Mouse (Mus musculus): ENCODE measurements at regions not wholly inside any gene's neighbourhood (a gene's known extent, or its start where the extent isn't known, plus 50 kb on each side); places are given as distances from the start of the nearest gene placed in this dataset.

GRCm38 (mm10) chr5:91751168-91751567 lies 211.7 kb downstream of the Rchy1 start:
- no peak for DNase-seq (ENCODE audit: low spot score)

- no peak for DNase-seq (ENCODE audit: low spot score)
Observed at GRCm38 (mm10) chr5:91746077-91746476, 216.8 kb downstream of the Rchy1 start.

GRCm38 (mm10) chr5:91744389-91744788 lies 218.5 kb downstream of the Rchy1 start:
- no peak for DNase-seq (ENCODE audit: low spot score)

GRCm38 (mm10) chr5:91740159-91740537 lies 222.7 kb downstream of the Rchy1 start:
- no peak for DNase-seq (ENCODE audit: low spot score)

GRCm38 (mm10) chr5:91739433-91740158 lies 222.2 kb downstream of the Parm1 start:
- DNase-seq (ENCODE audit: low spot score) = no peak

GRCm38 (mm10) chr5:91732002-91732401 lies 214.6 kb downstream of the Parm1 start:
- no peak for DNase-seq (ENCODE audit: low spot score)

- DNase-seq (ENCODE audit: low spot score) = no peak
Observed at GRCm38 (mm10) chr5:91731155-91731554, 213.7 kb downstream of the Parm1 start.

GRCm38 (mm10) chr5:91729868-91730267 lies 212.5 kb downstream of the Parm1 start:
- DNase-seq (ENCODE audit: low spot score) = no peak

- no peak for DNase-seq (ENCODE audit: low spot score)
Observed at GRCm38 (mm10) chr5:91729415-91729814, 212.0 kb downstream of the Parm1 start.

GRCm38 (mm10) chr5:91727448-91727847 lies 210.0 kb downstream of the Parm1 start:
- no peak for DNase-seq (ENCODE audit: low spot score)

GRCm38 (mm10) chr5:91726118-91726500 lies 208.7 kb downstream of the Parm1 start:
- no peak for DNase-seq (ENCODE audit: low spot score)

GRCm38 (mm10) chr5:91725380-91726117 lies 208.1 kb downstream of the Parm1 start:
- DNase-seq (ENCODE audit: low spot score) = no peak

GRCm38 (mm10) chr5:91724881-91725280 lies 207.5 kb downstream of the Parm1 start:
- DNase-seq (ENCODE audit: low spot score) = no peak

- DNase-seq (ENCODE audit: low spot score) = no peak
Observed at GRCm38 (mm10) chr5:91723416-91723815, 206.0 kb downstream of the Parm1 start.

- DNase-seq (ENCODE audit: low spot score) = no peak
Observed at GRCm38 (mm10) chr5:91722982-91723381, 205.6 kb downstream of the Parm1 start.

- no peak for DNase-seq (ENCODE audit: low spot score)
Observed at GRCm38 (mm10) chr5:91722403-91722802, 205.0 kb downstream of the Parm1 start.

- DNase-seq (ENCODE audit: low spot score) = no peak
Observed at GRCm38 (mm10) chr5:91721231-91722096, 204.0 kb downstream of the Parm1 start.

GRCm38 (mm10) chr5:91713020-91713419 lies 195.6 kb downstream of the Parm1 start:
- no peak for DNase-seq (ENCODE audit: low spot score)

- no peak for DNase-seq (ENCODE audit: low spot score)
Observed at GRCm38 (mm10) chr5:91709494-91710286, 192.3 kb downstream of the Parm1 start.

- DNase-seq (ENCODE audit: low spot score) = no peak
Observed at GRCm38 (mm10) chr5:91708149-91708548, 190.7 kb downstream of the Parm1 start.

- no peak for DNase-seq (ENCODE audit: low spot score)
Observed at GRCm38 (mm10) chr5:91697075-91697474, 179.7 kb downstream of the Parm1 start.

- DNase-seq (ENCODE audit: low spot score) = no peak
Observed at GRCm38 (mm10) chr5:91696532-91696931, 179.1 kb downstream of the Parm1 start.
